ENCODE assay signal across 7 mouse cellular contexts in the genomic region with DNA sequence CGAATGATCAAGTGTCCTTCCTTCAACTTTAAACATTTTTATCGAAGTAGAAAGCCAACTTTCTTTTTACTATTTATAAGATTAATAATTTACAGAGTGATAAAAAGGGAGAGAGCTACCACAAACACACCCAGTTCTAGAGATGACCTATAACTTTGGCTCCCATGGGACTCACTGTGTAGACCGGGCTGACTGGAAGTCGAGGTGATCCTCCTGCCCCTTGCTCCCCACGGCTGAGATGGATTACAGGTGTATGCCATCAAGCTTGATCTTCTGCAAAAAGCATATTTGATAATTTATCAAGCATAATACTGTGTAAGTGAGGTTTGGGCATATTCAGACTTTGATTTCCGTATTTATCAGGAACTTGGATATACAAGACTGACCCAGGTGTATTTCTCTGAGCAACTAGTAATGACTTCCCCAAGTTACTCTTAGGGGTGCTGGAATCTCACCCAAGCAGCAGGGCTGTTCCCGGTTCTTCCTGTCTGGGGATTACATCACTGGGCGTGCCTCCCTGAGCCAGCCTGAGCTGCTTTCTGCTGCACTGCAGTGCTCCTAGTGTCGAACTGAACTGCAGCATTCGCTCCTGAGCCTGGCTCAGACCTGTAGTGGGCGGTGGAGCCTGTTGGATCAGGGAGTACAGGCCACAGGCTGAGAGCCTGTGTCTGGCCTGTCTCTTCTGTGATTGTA. TPM values are rescaled to one million over a fixed set of nuclear protein-coding genes. Genes with fewer than 3 reads are reported as not detected.
DNase-seq lines count a peak whose midpoint lies in the region; ATAC-seq and TF ChIP-seq lines count a peak whose summit lies in the region.

No protein-coding gene starts in this region.

- WGBS in heart, embryonic 16.5 days = 52% methylated on average over 11 of the region's 11 CpGs

- no peaks in the 10 kb centered on the region for H3K9me3 ChIP-seq in G1E (replicated peaks)
- H3K9me3 ChIP-seq in heart, embryonic 16.5 days (replicated peaks; ENCODE audit: control insufficient read depth, low read length) = no peaks in the 10 kb centered on the region

- DNase-seq in 3T3-L1 (ENCODE audit: low read depth, low spot score) = peak; percentile 88
- no peak for DNase-seq in G1E (ENCODE audit: low spot score)
- DNase-seq in layer of hippocampus, postnatal 10 days (ENCODE audit: low spot score in 2 of 2) = peak; percentile 22 to 48
- DNase-seq in spleen, postnatal 36 days (ENCODE audit: low spot score in 2 of 2) = no peak

- H3K36me3 ChIP-seq in G1E (replicated peaks) = peaks cover 89% of the 10 kb centered on the region
- H3K36me3 ChIP-seq in heart, embryonic 16.5 days (ENCODE audit: control insufficient read depth, insufficient read depth) = peaks cover 3% of the 10 kb centered on the region

- H3K4me3 ChIP-seq in G1E (ENCODE audit: low read depth, low read length) = no peak overlapping the region; the same call in 1 of the 2 replicates
- no peak overlapping the region for H3K4me3 ChIP-seq in heart, embryonic 16.5 days (ENCODE audit: low read length)

- peaks cover 45% of the 10 kb centered on the region for H3K4me1 ChIP-seq in G1E (ENCODE audit: insufficient read depth, low read depth, low read length)
- peaks cover 5% of the 10 kb centered on the region for H3K4me1 ChIP-seq in heart, embryonic 16.5 days (ENCODE audit: control insufficient read depth, insufficient read depth, low read length)

- no peak overlapping the region for H3K4me2 ChIP-seq in heart, embryonic 16.5 days (ENCODE audit: low read depth, low read length)

- TF ChIP-seq CTCF in G1E (IDR thresholded peaks at IDR 0.05; ENCODE audit: low read depth, low read length) = no peak

- H3K9ac ChIP-seq in heart, embryonic 16.5 days (ENCODE audit: low read length) = peak overlapping the region; percentile 18; the same call in 1 of the 2 replicates

- peak overlapping the region; percentile 19; the same call in 1 of the 2 replicates for H3K27ac ChIP-seq in heart, embryonic 16.5 days (ENCODE audit: low read length)

- no peaks in the 10 kb centered on the region for H3K27me3 ChIP-seq in G1E (ENCODE audit: insufficient read depth, low read length)
- H3K27me3 ChIP-seq in heart, embryonic 16.5 days (ENCODE audit: control insufficient read depth, insufficient read depth, low read length) = no peaks in the 10 kb centered on the region

- peak; percentile 54 for ATAC-seq in G1E (ENCODE audit: extremely low read depth, insufficient number of reproducible peaks, low FRiP score, poor library complexity, severe bottlenecking)
- peak; percentile 80 for ATAC-seq in common myeloid progenitor, adult 5-6 weeks (replicated peaks; ENCODE audit: low read depth, poor library complexity, severe bottlenecking)
- ATAC-seq in heart, embryonic 16.5 days (replicated peaks; ENCODE audit: extremely low read depth, insufficient read depth, low FRiP score) = peak; percentile 75
- ATAC-seq in megakaryocyte-erythroid progenitor cell, adult 5-6 weeks (replicated peaks; ENCODE audit: low FRiP score, low TSS enrichment, poor library complexity, severe bottlenecking) = peak; percentile 90

RNA-seq across cellular contexts. Expression of a gene that starts 7.4 kb away (rescaled TPM):
- total RNA-seq in G1E (2014; fragmentation: Nextera tagmentation) (344 and 349 TPM in 2 replicates), G1E (2017) (112 and 118 TPM in 2 replicates)
- polyA plus RNA-seq in G1E (2012) = 231 and 251 TPM in 2 replicates
- 109 and 127 TPM in 2 replicates for total RNA-seq in common myeloid progenitor, adult 5-6 weeks (2017)
- 40.6 and 42.1 TPM in 2 replicates for polyA plus RNA-seq in heart, embryonic 16.5 days (2015; fragmentation: Nextera tagmentation; extraction: Ambion mirVana)
- 100 to 1,000 TPM; 310 to 332 TPM for total RNA-seq in layer of hippocampus, postnatal 10 days (2021)
- total RNA-seq in megakaryocyte-erythroid progenitor cell, adult 5-6 weeks (2014; fragmentation: Nextera tagmentation) = 74.1 and 185 TPM in 2 replicates
- 56.6 and 70.5 TPM in 2 replicates for total RNA-seq in megakaryocyte-erythroid progenitor cell, adult 5-6 weeks (2017)

Comparison
In these comparisons a context has a peak if more than half of its experiments do, and no peak if none do; other contexts are left out.
1. DNase-seq: peak in 3T3-L1 (single experiment) and layer of hippocampus, postnatal 10 days (2 of 2); none in G1E (single experiment) and spleen, postnatal 36 days (0 of 2).
2. Peak in every context shown above with its lines, with median percentiles within 50 percentile points of each other: ATAC-seq.